Mouse (Mus musculus) heart, adult 2 months (tissue): ENCODE measurements around the gene Dpt.
"Not testable (repeated sequence)": the region's sequence is repeated elsewhere in the genome, so short reads cannot be mapped to it uniquely, and the experiment has no call there.

Source experiments
- CTCF ChIP-seq: fragments of 200-600 bp; IDR thresholded peaks from 2 replicates; pipeline ENCODE4 v1.8.1; 2022; ENCODE audit warnings: antibody characterized with exemption, mild to moderate bottlenecking, moderate library complexity
- EP300 ChIP-seq: fragments of 200-500 bp; IDR thresholded peaks from 2 replicates; pipeline ENCODE4 v1.6.1; 2011; ENCODE audit warnings: low read depth, low read length, control low read depth; ENCODE audit not compliant: insufficient read depth
- POLR2A ChIP-seq: fragments of 200-500 bp; IDR thresholded peaks from 2 replicates; pipeline ENCODE4 v1.6.1; 2011; ENCODE audit warnings: mild to moderate bottlenecking, low read depth, low read length, control low read depth; ENCODE audit not compliant: insufficient read depth

DNA sequence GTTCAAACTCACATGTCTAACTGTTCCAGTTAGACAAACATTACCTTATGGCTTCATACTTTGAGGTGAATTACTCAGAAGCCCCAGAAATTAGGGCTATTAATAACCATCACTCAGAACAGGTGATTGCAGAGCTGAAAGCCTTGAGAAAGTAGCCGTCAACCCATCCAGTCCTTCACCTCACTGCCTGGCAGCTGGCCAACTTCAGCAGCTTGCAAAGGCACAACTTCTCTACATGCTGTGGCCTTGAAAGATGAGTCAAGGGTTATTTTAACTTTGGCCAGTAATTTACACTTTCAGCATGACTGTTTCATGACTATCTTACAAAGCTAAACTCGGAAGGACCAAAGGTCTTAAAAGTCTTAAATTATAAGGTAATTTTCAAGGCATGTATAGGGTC lies 59.3 kb downstream of the Dpt start:
- not testable (repeated sequence) for TF ChIP-seq CTCF, POLR2A, EP300
